Mouse (Mus musculus) embryonic fibroblast, embryonic 13.5 days (primary cell): Measurements from ENCODE around the gene Lztr1. TPM values are rescaled to one million over a fixed set of nuclear protein-coding genes. Genes with fewer than 3 reads are reported as not detected.
A peak's percentile ranks its signal among the peaks of the same experiment; 100 is the strongest.

Source experiments
- H3K27ac ChIP-seq: 2 replicates; pipeline ENCODE4 v1.5.1; 2012; ENCODE audit warnings: low read length, control low read depth, inconsistent platforms; ENCODE audit not compliant: insufficient read depth
- H3K4me1 ChIP-seq: 2 replicates; pipeline ENCODE4 v1.6.1; 2011; ENCODE audit warnings: low read length; ENCODE audit not compliant: control insufficient read depth, insufficient read depth
- H3K4me3 ChIP-seq: 2 replicates; pipeline ENCODE4 v1.5.1; 2011; ENCODE audit warnings: mild to moderate bottlenecking, control low read depth, low read length; ENCODE audit not compliant: insufficient read depth
- CTCF ChIP-seq: IDR thresholded peaks from 2 replicates; pipeline ENCODE4 v1.5.1; 2011; ENCODE audit warnings: mild to moderate bottlenecking, control low read depth, low read length, moderate library complexity, borderline replicate concordance; ENCODE audit not compliant: insufficient read depth
- POLR2A ChIP-seq: IDR thresholded peaks from 2 replicates; pipeline ENCODE4 v1.6.1; 2011; ENCODE audit warnings: low read depth, mild to moderate bottlenecking, control low read depth, low read length, moderate library complexity
- polyA plus RNA-seq: library from polyadenylated mRNA; stranded (reverse); fragments of >200 nt; gene quantifications from 2 replicates; pipeline ENCODE4 v1.2.4, GENCODE M21; 2011; ENCODE audit warnings: low read depth; ENCODE audit not compliant: missing spikeins, insufficient read length

The Lztr1 gene
- polyA plus RNA-seq, 1 experiment, result 113 TPM

DNA sequence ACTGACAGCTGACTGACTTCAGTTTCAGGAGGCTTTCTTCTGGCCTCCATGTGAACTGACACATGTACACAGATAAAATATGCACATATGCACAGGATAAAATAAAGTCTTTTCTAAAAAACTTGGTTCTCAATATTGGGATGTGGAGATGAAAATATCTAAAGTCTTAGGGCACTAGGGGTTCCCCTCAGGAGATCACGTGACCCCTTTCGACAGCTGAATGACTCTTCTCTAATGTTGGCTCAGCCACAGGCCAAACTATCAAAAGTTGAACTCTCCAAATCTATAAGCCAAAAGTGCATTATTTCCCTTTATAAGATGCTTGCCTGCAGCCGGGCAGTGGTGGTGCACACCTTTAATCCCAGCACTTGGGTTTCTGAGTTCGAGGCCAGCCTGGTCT is 47.7 kb downstream of the Lztr1 start:
- H3K4me3 ChIP-seq, result no peak overlapping the region
- no peak overlapping the region for H3K27ac ChIP-seq
- peaks cover 10% of the 10 kb centered on the region; the same call in 1 of the 2 replicates for H3K4me1 ChIP-seq
- TF ChIP-seq CTCF (no peak), POLR2A (no peak)

DNA sequence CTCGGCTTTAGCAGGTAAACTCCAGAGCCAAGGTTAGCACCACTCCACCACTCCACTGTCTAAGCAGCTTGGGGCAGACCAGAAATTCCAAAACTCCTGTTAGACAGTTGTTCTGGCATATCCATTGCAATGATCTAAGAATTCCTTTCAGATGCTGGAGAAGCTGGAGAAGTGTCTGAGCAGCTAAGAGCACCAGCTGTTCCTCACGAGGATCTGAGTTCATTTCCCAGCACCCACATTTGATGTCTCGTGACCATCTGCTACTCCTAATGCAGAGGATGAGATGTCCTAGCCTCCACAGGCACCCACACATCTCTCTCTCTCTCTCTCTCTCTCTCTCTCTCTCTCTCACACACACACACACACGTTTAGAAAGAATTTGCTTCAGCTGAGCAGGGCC is 48.4 kb downstream of the Lztr1 start:
- no peak for TF ChIP-seq CTCF
- no peak for TF ChIP-seq POLR2A
- no peak overlapping the region for H3K27ac ChIP-seq
- H3K4me1 ChIP-seq, result peaks cover 13% of the 10 kb centered on the region; the same call in 1 of the 2 replicates
- H3K4me3 ChIP-seq, result no peak overlapping the region

- H3K27ac ChIP-seq, result no peak overlapping the region
- H3K4me1 ChIP-seq, result peaks cover 13% of the 10 kb centered on the region; the same call in 1 of the 2 replicates
- TF ChIP-seq POLR2A (no peak), CTCF (peak; percentile 97)
- no peak overlapping the region for H3K4me3 ChIP-seq
These were observed 49.5 kb downstream of the Lztr1 start for GRCm38 (mm10) chr16:17557947-17558480.

DNA sequence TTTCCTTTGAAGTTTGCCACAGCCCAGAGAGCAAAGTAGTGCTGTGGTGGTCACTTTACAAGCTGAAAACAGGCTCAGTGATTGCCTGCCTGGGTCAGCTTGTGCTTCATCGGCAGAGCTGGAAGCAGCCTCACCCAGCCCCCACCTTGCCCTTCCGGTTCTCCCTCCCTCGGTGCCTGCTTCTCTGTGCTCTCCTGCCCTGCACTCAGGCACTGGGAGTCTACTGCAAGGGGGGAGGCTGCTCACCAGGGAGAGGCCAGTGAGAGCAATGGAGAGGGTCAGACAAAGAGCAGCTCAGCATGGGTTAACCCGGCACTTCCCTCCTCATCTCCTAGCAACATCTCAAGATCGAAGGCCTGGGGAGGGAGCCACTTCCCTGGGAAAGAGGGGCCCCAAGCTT is 50.3 kb downstream of the Lztr1 start:
- peaks cover 13% of the 10 kb centered on the region; the same call in 1 of the 2 replicates for H3K4me1 ChIP-seq
- TF ChIP-seq POLR2A (no peak), CTCF (no peak)
- H3K4me3 ChIP-seq, result no peak overlapping the region
- no peak overlapping the region for H3K27ac ChIP-seq

DNA sequence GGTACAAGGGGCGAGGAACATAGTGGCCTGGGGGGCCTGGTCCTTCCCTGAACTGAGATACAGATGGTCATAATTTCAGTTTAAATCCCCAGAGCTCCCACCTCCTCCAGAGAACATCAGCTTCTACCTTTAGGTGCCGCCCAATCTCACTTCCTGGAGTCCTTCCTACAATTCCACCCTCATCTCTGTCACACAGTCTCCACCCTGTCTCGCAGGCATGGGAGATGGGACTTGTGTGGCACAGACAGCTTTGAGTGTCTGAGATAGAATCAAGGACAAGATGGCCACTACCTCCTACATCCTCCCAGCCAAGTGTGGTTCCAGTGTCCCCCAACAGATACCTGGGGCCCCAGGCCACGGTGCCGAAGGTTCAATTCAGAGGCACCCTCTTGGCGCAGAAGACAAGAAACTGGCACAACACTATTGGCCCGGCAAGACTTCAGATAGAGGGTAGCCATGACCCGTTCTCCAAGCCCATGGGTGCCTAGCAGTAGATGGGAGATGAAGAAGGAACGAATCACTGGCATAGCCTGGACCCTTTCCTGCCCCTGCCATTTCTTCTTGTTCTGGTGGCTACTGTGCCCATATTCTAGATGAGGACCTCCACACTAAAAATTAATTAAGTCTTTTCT is 51.0 kb downstream of the Lztr1 start:
- H3K27ac ChIP-seq, result no peak overlapping the region
- H3K4me1 ChIP-seq, result peaks cover 17% of the 10 kb centered on the region
- H3K4me3 ChIP-seq, result no peak overlapping the region
- TF ChIP-seq POLR2A, result no peak
- no peak for TF ChIP-seq CTCF

DNA sequence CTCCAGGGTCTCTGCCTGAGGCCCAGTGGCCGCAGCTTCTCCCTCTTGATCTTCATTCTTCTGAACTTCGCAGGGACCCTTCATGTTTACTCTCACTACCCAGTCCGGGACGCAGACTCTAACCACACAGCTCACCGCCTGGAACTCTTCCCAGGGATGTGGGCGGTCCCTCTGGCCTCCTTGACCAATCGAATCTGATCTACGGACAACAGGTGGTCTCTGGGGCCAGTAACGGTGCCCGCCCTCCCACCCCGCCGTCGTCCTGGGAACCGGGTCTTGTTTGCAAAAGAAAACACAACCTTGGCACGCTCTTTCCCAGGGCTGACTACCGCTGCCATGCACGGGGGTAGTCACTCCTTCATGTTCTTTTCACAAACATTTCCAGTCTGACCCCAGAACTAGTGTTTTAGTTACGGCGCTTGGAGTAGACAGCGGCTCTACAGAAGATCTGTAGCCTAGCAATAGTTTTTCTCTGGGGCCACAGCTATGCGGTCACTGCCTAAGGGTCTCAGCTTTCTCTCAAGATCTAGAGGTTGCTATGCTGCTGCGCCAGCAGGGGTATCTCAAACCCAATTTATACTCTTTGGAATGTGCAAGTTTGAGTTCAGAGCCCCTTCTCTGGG is 52.8 kb downstream of the Lztr1 start, which contains the start of gene Lrrc74b:
Gene Lrrc74b (minus strand): TSS at position 120 of the 623 bp plus-strand sequence.
- TF ChIP-seq POLR2A (no peak), CTCF (no peak)
- H3K4me3 ChIP-seq, result 0 out of 2 replicates have a peak within 1 kb of the TSS, but pooled peaks have one; percentile 5
- H3K27ac ChIP-seq, result peak within 1 kb of the TSS; percentile 47
- H3K4me1 ChIP-seq, result peaks cover 17% of the 10 kb centered on the region

- 0 out of 2 replicates have a peak within 1 kb of the TSS, but pooled peaks have one; percentile 5 for H3K4me3 ChIP-seq
These were observed 53.3 kb downstream of the Lztr1 start, which contains the start of gene P2rx6 for GRCm38 (mm10) chr16:17561751-17562208. Gene P2rx6 (plus strand): TSS chr16:17561885.

GRCm38 (mm10) chr16:17563580-17563979 is 55.1 kb downstream of the Lztr1 start:
- TF ChIP-seq CTCF, result no peak
- TF ChIP-seq POLR2A, result no peak
- H3K27ac ChIP-seq, result peak overlapping the region; percentile 41; the same call in 1 of the 2 replicates
- peaks cover 15% of the 10 kb centered on the region for H3K4me1 ChIP-seq
- H3K4me3 ChIP-seq, result no peak overlapping the region

More at GRCm38 (mm10) chr16:17561751-17562208, 53.3 kb downstream of the Lztr1 start, which contains the start of gene P2rx6:
- TF ChIP-seq CTCF (no peak), POLR2A (peak; percentile 44; the same call in 1 of the 2 replicates)
- peaks cover 17% of the 10 kb centered on the region for H3K4me1 ChIP-seq
- peak within 1 kb of the TSS; percentile 47 for H3K27ac ChIP-seq

GRCm38 (mm10) chr16:17564221-17564620 is 55.7 kb downstream of the Lztr1 start:
- TF ChIP-seq CTCF, result no peak
- TF ChIP-seq POLR2A, result no peak
- H3K27ac ChIP-seq, result peak overlapping the region; percentile 41; the same call in 1 of the 2 replicates
- no peak overlapping the region for H3K4me3 ChIP-seq
- peaks cover 12% of the 10 kb centered on the region; the same call in 1 of the 2 replicates for H3K4me1 ChIP-seq

- no peak for TF ChIP-seq POLR2A
- TF ChIP-seq CTCF, result no peak
- Histone ChIP-seq H3K4me1 (peaks cover 12% of the 10 kb centered on the region; the same call in 1 of the 2 replicates), H3K27ac (no peak overlapping the region), H3K4me3 (no peak overlapping the region)
These were observed 56.3 kb downstream of the Lztr1 start for GRCm38 (mm10) chr16:17564771-17565170.
